Mouse (Mus musculus) hindbrain, embryonic 10.5 days (tissue): Measurements from ENCODE around the gene Bcas3. TPM values are rescaled to one million over a fixed set of nuclear protein-coding genes. Genes with fewer than 3 reads are reported as not detected.

Source experiments
- DNase-seq: peaks from one replicate; pipeline ENCODE4 v3.0.0-alpha.2; 2017; ENCODE audit warnings: low spot score
- H3K27ac ChIP-seq: fragments of 300-500 bp; sonication (generic); 2 replicates; pipeline ENCODE4 v1.5.1; 2016; ENCODE audit warnings: mild to moderate bottlenecking, moderate library complexity
- H3K27me3 ChIP-seq: fragments of 300-500 bp; sonication (generic); 2 replicates; pipeline ENCODE4 v1.6.1; 2016; ENCODE audit warnings: mild to moderate bottlenecking; ENCODE audit not compliant: poor library complexity, insufficient read depth, severe bottlenecking
- H3K36me3 ChIP-seq: fragments of 300-500 bp; sonication (generic); 2 replicates; pipeline ENCODE4 v1.6.1; 2016; ENCODE audit warnings: mild to moderate bottlenecking, moderate library complexity
- H3K4me1 ChIP-seq: fragments of 300-500 bp; sonication (generic); replicated peaks from 2 replicates; pipeline ENCODE4 v1.6.1; 2016; ENCODE audit warnings: mild to moderate bottlenecking
- H3K4me3 ChIP-seq: fragments of 300-500 bp; sonication (generic); 2 replicates; pipeline ENCODE4 v1.5.1; 2016; ENCODE audit warnings: mild to moderate bottlenecking, moderate library complexity
- H3K9me3 ChIP-seq: fragments of 300-500 bp; sonication (generic); 2 replicates; pipeline ENCODE4 v1.6.1; 2016; ENCODE audit warnings: mild to moderate bottlenecking, moderate library complexity
- WGBS: fragments of 180-500 bp; shearing (Covaris S2); methylation state at CpG from one replicate; pipeline ENCODE4 v1.1.7; 2016; 5-methylcytosine and 5-hydroxymethylcytosine counted together
- polyA plus RNA-seq: library from polyadenylated mRNA; unstranded; fragments of >200 nt; fragmentation: Nextera tagmentation; extraction: Ambion mirVana; gene quantifications from 2 replicates; pipeline ENCODE4 v1.2.1, GENCODE M21; 2016

Bcas3 gene
- polyA plus RNA-seq, 1 experiment from 2014 or later, result 37.3 TPM

DNA sequence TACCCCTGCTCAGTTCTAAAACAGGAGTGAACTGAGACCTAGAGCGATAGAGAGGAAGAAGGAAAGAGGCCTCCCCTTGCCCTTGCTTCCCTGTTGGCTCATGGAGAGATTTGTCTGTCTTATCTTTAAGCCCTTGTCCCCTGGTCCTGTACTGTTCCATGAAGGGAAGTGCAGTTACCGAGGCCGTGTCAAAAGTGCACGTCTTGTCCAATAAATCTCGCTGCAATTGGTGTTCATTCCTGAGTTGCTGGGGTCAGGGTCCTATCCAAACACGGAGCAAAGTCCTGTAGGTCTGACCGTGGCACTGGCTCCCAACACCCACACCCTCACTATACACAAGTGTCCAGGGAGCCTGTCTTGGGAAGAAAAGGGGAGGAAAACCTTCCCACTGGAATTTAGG is 472.9 kb downstream of the Bcas3 start:
- H3K36me3 ChIP-seq, result no peaks in the 10 kb centered on the region
- 78% methylated on average over 7 of the region's 7 CpGs for whole genome bisulfite sequencing
- H3K9me3 ChIP-seq, result no peaks in the 10 kb centered on the region
- H3K4me3 ChIP-seq, result no peak overlapping the region
- DNase-seq, result no peak
- H3K4me1 ChIP-seq, result peaks cover 73% of the 10 kb centered on the region
- no peak overlapping the region for H3K27ac ChIP-seq
- H3K27me3 ChIP-seq, result peaks cover 99% of the 10 kb centered on the region

DNA sequence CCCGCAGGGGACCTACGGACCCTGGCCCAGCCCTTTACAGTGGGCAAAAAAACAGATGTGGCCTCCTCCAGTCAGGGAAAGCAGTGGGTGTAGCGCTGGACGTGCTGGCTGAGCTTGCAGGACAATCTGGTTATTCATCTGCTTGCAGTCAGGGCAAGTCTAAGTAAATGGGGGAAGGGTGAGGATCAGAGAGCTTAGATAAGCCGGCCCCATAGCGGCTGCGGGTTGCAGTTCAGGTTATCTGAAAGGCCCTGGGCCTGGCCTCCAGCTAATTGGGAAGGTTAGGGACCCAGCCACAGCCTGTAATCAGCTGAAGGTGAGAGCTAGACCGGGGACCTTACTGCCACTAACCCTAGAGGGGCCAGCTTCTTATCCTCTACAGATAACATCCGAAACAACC is 474.4 kb downstream of the Bcas3 start:
- peaks cover 79% of the 10 kb centered on the region for H3K4me1 ChIP-seq

DNA sequence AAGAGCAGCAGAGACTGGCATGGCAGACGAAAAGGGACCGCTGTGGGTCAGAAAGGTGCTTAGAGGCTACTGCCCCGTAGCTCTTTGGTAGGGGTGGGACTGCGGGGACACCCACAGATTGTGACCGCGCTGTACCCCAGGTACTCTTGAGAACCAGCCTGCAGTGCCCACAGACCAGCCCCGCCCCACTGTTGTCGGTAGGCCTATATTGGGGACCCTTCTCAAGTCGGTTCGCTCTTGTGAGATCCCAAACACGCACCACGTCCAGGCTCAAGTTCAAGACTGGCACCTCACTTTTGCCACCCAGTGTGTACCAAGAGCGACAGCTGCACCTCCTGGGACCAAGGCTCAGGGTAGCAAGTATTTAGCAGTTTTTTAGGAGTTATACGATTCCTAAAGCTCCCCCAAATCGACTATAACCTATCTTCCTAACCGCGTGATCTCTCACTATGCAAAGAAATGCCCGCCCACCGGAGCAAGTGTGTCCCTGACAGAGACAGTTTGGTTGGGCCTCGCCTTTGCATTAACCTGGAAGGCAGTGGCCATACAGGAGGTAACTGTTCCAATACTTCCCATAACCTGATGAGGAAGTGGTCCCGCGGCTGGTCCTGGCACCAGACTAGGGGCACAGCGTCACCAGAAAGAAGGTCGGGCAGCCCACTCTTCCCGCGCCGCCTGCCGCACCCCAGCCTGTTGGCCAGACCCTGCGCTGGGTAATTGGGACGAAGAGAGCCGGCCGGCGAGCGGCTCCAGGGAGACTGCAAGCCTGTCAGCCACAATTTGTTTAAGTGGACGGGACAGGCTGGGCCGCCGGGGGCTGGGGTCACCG is 475.9 kb downstream of the Bcas3 start:
- H3K27me3 ChIP-seq, result peaks cover 98% of the 10 kb centered on the region
- H3K9me3 ChIP-seq, result no peaks in the 10 kb centered on the region
- no peaks in the 10 kb centered on the region for H3K36me3 ChIP-seq
- DNase-seq, result peak; percentile 61
- H3K27ac ChIP-seq, result peak overlapping the region; percentile 86
- peaks cover 78% of the 10 kb centered on the region for H3K4me1 ChIP-seq
- H3K4me3 ChIP-seq, result peak overlapping the region; percentile 60
- WGBS, result 4% methylated on average over 38 of the region's 38 CpGs

More for the DNA sequence above, 474.4 kb downstream of the Bcas3 start:
- Histone ChIP-seq H3K27ac (0 out of 2 replicates have a peak overlapping the region, but pooled peaks have one; percentile 35), H3K9me3 (no peaks in the 10 kb centered on the region), H3K4me3 (0 out of 2 replicates have a peak overlapping the region, but pooled peaks have one; percentile 2), H3K27me3 (peaks cover 100% of the 10 kb centered on the region), H3K36me3 (no peaks in the 10 kb centered on the region)
- 10% methylated on average over 9 of the region's 9 CpGs for WGBS
- peak; percentile 23 for DNase-seq

- Histone ChIP-seq H3K36me3 (no peaks in the 10 kb centered on the region), H3K27me3 (peaks cover 98% of the 10 kb centered on the region), H3K4me1 (peaks cover 73% of the 10 kb centered on the region), H3K9me3 (no peaks in the 10 kb centered on the region), H3K4me3 (peak overlapping the region; percentile 60), H3K27ac (peak overlapping the region; percentile 86)
- under 1% methylated on average over 61 of the region's 61 CpGs for WGBS
- peak; percentile 65 for DNase-seq
Measured at GRCm38 (mm10) chr11:85829520-85830440, 476.8 kb downstream of the Bcas3 start.

GRCm38 (mm10) chr11:85830901-85831341 is 478.0 kb downstream of the Bcas3 start:
- Histone ChIP-seq H3K4me1 (peaks cover 65% of the 10 kb centered on the region), H3K4me3 (peak overlapping the region; percentile 60), H3K27ac (peak overlapping the region; percentile 86), H3K27me3 (peaks cover 98% of the 10 kb centered on the region), H3K9me3 (no peaks in the 10 kb centered on the region), H3K36me3 (no peaks in the 10 kb centered on the region)
- peak; percentile 69 for DNase-seq
- 1% methylated on average over 17 of the region's 17 CpGs for WGBS

GRCm38 (mm10) chr11:85831656-85832230 is 478.8 kb downstream of the Bcas3 start:
- H3K4me1 ChIP-seq, result peaks cover 63% of the 10 kb centered on the region
- peaks cover 98% of the 10 kb centered on the region for H3K27me3 ChIP-seq
- no peaks in the 10 kb centered on the region for H3K9me3 ChIP-seq
- no peak for DNase-seq
- under 1% methylated on average over 33 of the region's 33 CpGs for WGBS
- 0 out of 2 replicates have a peak, but pooled peaks cover under 1% of the 10 kb centered on the region for H3K36me3 ChIP-seq
- peak overlapping the region; percentile 86 for H3K27ac ChIP-seq
- peak overlapping the region; percentile 60 for H3K4me3 ChIP-seq

DNA sequence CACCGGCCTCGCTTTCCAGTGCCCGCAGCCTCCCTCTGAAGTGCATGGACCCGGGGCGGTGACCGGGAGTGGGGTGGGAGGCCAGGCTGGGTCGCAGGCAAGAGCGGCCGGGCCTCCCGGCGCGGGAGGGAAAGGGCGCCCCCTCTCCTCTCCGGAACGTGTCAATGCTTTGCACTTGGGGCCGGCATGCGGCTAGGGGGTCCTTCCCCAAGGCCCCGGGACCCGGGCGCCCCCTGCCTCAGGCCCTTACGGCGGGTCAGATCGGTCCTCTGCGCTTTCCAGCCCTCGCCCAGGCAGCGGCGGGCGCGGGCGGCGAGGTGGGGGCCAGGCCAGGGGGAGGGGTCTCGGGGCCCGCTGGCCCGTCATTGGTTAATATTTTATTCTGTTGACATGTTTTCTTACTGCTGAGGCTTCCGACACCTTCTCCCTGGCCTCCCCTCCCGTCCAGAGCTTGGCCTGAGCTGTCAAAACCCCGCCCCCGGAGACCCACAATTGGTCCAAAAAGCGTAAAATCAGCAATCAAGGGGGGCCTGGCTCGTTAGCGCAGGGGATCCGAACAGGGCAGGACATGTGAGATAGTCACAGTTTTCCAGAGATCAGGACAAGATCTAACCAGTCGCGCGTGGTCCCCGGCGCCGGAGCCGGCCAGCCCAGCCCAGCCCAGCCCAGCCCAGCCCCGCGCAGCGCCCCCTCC is 479.4 kb downstream of the Bcas3 start, which contains the start of gene Tbx2:
Tbx2 (plus strand) TSS at position 321 of the 694 bp plus-strand sequence.
- peaks cover 63% of the 10 kb centered on the region for H3K4me1 ChIP-seq
- under 1% methylated on average over 51 of the region's 52 CpGs for WGBS
- H3K27me3 ChIP-seq, result peaks cover 98% of the 10 kb centered on the region
- peaks cover 5% of the 10 kb centered on the region; the same call in 1 of the 2 replicates for H3K36me3 ChIP-seq
- no peaks in the 10 kb centered on the region for H3K9me3 ChIP-seq
- peak within 1 kb of the TSS; percentile 86 for H3K27ac ChIP-seq
- peak within 1 kb of the TSS; percentile 60 for H3K4me3 ChIP-seq
- peak; percentile 80 for DNase-seq

GRCm38 (mm10) chr11:85833081-85833521 is 480.1 kb downstream of the Bcas3 start:
- Histone ChIP-seq H3K4me3 (peak overlapping the region; percentile 60), H3K36me3 (peaks cover 10% of the 10 kb centered on the region; the same call in 1 of the 2 replicates), H3K27me3 (peaks cover 98% of the 10 kb centered on the region), H3K4me1 (peaks cover 62% of the 10 kb centered on the region), H3K9me3 (no peaks in the 10 kb centered on the region), H3K27ac (peak overlapping the region; percentile 86)
- under 1% methylated on average over 50 of the region's 54 CpGs for WGBS
- DNase-seq, result peak; percentile 69

- Histone ChIP-seq H3K9me3 (no peaks in the 10 kb centered on the region), H3K36me3 (peaks cover 13% of the 10 kb centered on the region; the same call in 1 of the 2 replicates), H3K27me3 (peaks cover 98% of the 10 kb centered on the region), H3K4me3 (peak overlapping the region; percentile 60), H3K27ac (peak overlapping the region; percentile 86), H3K4me1 (peaks cover 60% of the 10 kb centered on the region)
- DNase-seq, result peak; percentile 57
- WGBS, result 1% methylated on average over 11 of the region's 11 CpGs
Measured at GRCm38 (mm10) chr11:85833761-85834385, 480.9 kb downstream of the Bcas3 start.

DNA sequence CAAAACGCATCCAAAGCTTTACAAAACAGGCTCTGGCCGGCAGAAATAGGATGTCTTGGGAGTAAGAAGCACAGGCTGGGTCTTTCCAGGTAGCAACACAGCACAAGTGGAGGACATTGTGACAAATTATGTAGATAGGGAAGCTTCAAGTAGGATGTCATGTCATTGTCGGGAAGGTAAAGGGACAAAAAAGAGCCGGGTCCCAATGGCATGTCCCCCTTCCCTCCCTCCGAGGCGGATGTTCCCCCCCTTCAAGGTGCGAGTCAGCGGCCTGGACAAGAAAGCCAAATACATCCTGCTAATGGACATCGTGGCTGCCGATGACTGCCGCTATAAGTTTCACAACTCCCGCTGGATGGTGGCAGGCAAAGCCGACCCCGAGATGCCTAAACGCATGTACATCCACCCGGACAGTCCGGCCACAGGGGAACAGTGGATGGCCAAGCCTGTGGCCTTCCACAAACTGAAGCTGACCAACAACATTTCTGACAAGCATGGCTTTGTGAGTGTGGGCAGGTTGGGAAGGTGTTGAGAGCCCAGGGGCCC is 481.5 kb downstream of the Bcas3 start:
- Histone ChIP-seq H3K27ac (peak overlapping the region; percentile 86), H3K9me3 (no peaks in the 10 kb centered on the region), H3K4me3 (peak overlapping the region; percentile 60), H3K36me3 (peaks cover 13% of the 10 kb centered on the region; the same call in 1 of the 2 replicates), H3K27me3 (peaks cover 98% of the 10 kb centered on the region), H3K4me1 (peaks cover 54% of the 10 kb centered on the region)
- WGBS, result under 1% methylated on average over 17 of the region's 17 CpGs
- DNase-seq, result peak; percentile 57
